Mouse (Mus musculus) lung, embryonic 16.5 days (tissue): Measurements from ENCODE around the gene Lfng. TPM values are rescaled to one million over a fixed set of nuclear protein-coding genes. Genes with fewer than 3 reads are reported as not detected.

Experiments
- ATAC-seq: fragments of 200-750 bp; cut with Nextera tagmentation; 2 replicates; pipeline ENCODE4 v1.8.0; 2017; ENCODE audit warnings: low read depth, mild to moderate bottlenecking, moderate library complexity
- H3K27ac ChIP-seq: fragments of 300-500 bp; sonication (generic); 2 replicates; pipeline ENCODE4 v1.5.1; 2014; ENCODE audit warnings: mild to moderate bottlenecking, control low read depth, low read length
- H3K27me3 ChIP-seq: fragments of 300-500 bp; sonication (generic); 2 replicates; pipeline ENCODE4 v1.6.1; 2014; ENCODE audit warnings: low read depth, low read length, mixed read lengths; ENCODE audit not compliant: control insufficient read depth, insufficient read depth
- H3K36me3 ChIP-seq: fragments of 300-500 bp; sonication (generic); 2 replicates; pipeline ENCODE4 v1.6.1; 2014; ENCODE audit warnings: low read length; ENCODE audit not compliant: control insufficient read depth, insufficient read depth
- H3K4me1 ChIP-seq: fragments of 300-500 bp; sonication (generic); replicated peaks from 2 replicates; pipeline ENCODE4 v1.6.1; 2014; ENCODE audit warnings: low read length, mixed read lengths; ENCODE audit not compliant: control insufficient read depth, insufficient read depth
- H3K4me2 ChIP-seq: fragments of 300-500 bp; sonication (generic); 2 replicates; pipeline ENCODE4 v1.6.1; 2014; ENCODE audit warnings: low read depth, low read length, control low read depth
- H3K4me3 ChIP-seq: fragments of 300-500 bp; sonication (generic); 2 replicates; pipeline ENCODE4 v1.5.1; 2014; ENCODE audit warnings: mild to moderate bottlenecking, low read length, control low read depth
- H3K9ac ChIP-seq: fragments of 300-500 bp; sonication (generic); 2 replicates; pipeline ENCODE4 v1.6.1; 2014; ENCODE audit warnings: low read length, control low read depth
- H3K9me3 ChIP-seq: fragments of 300-500 bp; sonication (generic); 2 replicates; pipeline ENCODE4 v1.6.1; 2016; ENCODE audit warnings: low read length; ENCODE audit not compliant: control insufficient read depth
- WGBS: fragments of 180-500 bp; shearing (Covaris S2); extraction: QIAGEN DNeasy Blood & Tissue Kit; methylation state at CpG from one replicate; pipeline ENCODE4 v1.1.7; 2014; 5-methylcytosine and 5-hydroxymethylcytosine counted together
- polyA plus RNA-seq: library from polyadenylated mRNA; unstranded; fragments of >200 nt; fragmentation: Nextera tagmentation; extraction: Ambion mirVana; gene quantifications from 2 replicates; pipeline ENCODE4 v1.2.1, GENCODE M21; 2015

Lfng gene
- 24.9 and 25.8 TPM in 2 replicates for polyA plus RNA-seq

DNA sequence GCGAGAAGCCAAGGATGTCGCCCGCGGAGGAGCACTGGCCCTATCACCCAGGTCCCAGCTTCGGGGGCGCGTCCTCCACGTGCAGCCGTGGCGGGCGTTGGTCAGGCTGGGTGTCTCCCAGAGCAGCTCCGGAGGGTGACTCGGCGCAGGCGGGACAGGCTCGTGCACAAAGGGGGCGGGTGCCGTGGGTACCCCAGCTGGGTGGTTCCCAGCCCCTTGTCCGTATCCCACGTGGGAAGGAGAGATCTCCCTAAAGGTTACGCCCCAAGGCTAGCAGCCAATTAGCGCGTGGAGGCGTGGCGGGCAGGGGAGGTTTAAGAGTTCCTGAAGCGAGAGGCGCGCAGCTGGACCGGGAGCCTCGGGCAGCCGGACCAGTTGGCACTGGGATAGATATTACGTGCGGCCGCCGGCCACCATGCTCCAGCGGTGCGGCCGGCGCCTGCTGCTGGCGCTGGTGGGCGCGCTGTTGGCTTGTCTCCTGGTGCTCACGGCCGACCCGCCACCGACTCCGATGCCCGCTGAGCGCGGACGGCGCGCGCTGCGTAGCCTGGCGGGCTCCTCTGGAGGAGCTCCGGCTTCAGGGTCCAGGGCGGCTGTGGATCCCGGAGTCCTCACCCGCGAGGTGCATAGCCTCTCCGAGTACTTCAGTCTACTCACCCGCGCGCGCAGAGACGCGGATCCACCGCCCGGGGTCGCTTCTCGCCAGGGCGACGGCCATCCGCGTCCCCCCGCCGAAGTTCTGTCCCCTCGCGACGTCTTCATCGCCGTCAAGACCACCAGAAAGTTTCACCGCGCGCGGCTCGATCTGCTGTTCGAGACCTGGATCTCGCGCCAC lies at the start of gene Lfng:
Lfng (plus strand) TSS at position 320 of the 835 bp plus-strand sequence.
- peak within 1 kb of the TSS; percentile 73 for H3K4me3 ChIP-seq
- peak; percentile 60 for ATAC-seq
- H3K9ac ChIP-seq, result peak within 1 kb of the TSS; percentile 83
- no peaks in the 10 kb centered on the region for H3K9me3 ChIP-seq
- whole genome bisulfite sequencing, result under 1% methylated on average over 91 of the region's 91 CpGs
- H3K4me1 ChIP-seq, result peaks cover 44% of the 10 kb centered on the region
- H3K27me3 ChIP-seq, result peaks cover 25% of the 10 kb centered on the region
- peak within 1 kb of the TSS; percentile 99 for H3K27ac ChIP-seq
- H3K4me2 ChIP-seq, result peak within 1 kb of the TSS; percentile 85
- no peaks in the 10 kb centered on the region for H3K36me3 ChIP-seq

DNA sequence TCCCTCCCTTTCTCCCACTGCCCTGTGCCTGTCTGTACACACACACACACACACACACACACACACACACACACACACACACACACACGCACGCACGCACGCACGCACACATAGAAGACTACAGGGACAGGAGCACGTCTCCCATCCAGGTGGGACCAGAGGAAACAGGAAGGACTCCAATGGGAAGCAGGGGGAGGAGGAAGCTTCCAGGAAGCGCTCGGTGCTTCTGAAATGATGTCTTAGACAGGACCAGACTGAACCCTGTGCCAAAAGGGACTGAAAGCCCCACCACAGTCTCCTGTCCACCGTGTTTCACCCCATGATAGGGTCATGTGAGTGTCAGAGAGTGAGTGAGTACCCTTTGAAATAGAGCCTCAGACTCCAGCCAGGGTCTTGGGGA lies 44.5 kb upstream of the Lfng start:
- no peak overlapping the region for H3K4me2 ChIP-seq
- H3K27me3 ChIP-seq, result no peaks in the 10 kb centered on the region
- no peaks in the 10 kb centered on the region for H3K36me3 ChIP-seq
- no peak overlapping the region for H3K4me3 ChIP-seq
- H3K9me3 ChIP-seq, result no peaks in the 10 kb centered on the region
- H3K9ac ChIP-seq, result no peak overlapping the region
- H3K27ac ChIP-seq, result no peak overlapping the region
- peaks cover 8% of the 10 kb centered on the region; the same call in 1 of the 2 replicates for H3K4me1 ChIP-seq
- no peak for ATAC-seq
- WGBS, result 62% methylated on average over 8 of the region's 9 CpGs

DNA sequence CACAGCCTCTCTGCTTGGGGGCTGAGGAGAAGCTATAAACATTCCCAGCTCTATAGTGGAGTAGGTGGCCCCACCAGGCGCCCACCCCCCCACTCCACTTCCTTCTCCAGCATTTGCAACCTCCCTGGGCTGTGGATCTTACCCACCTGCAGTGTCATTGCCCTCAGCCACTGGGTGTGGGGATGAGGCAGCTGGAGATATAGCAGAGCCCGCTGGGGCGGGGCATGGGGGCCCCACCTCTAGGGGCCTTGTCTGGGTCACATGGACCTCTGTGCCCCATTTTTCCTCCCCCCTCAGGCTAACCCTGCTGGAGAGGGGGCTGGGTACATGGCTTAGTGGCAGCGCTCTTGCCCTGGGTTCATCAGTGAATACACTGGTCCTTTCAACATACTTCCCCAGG lies 42.2 kb upstream of the Lfng start, which contains the start of gene Grifin:
Grifin (minus strand) TSS at position 176 of the 400 bp plus-strand sequence.
- H3K4me1 ChIP-seq, result peaks cover 14% of the 10 kb centered on the region
- no peaks in the 10 kb centered on the region for H3K36me3 ChIP-seq
- no peak within 1 kb of the TSS for H3K27ac ChIP-seq
- ATAC-seq, result no peak
- H3K9ac ChIP-seq, result no peak within 1 kb of the TSS
- WGBS, result 69% methylated on average over 4 of the region's 4 CpGs
- H3K4me2 ChIP-seq, result no peak within 1 kb of the TSS
- no peak within 1 kb of the TSS for H3K4me3 ChIP-seq
- no peaks in the 10 kb centered on the region for H3K9me3 ChIP-seq
- no peaks in the 10 kb centered on the region for H3K27me3 ChIP-seq

DNA sequence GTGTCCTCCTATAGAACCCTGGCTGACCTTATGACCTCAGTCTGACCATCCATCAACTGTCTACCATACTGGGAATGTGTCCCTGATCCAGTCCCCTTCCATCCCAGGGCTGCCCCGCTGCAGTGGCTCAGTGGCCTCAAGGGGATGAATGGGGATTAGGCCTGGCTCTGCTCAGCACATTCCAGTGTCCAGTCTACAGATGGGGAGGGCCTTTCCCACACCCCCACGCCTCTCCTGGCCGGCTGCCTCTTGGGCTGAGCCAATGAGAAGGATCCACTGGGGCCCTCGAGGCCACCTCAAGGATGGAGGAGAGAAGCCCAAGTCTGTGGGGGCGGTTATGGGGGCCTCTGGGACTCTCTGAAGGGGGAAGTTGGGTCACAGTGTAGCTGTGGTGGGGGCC lies 41.7 kb upstream of the Lfng start:
- Histone ChIP-seq H3K9ac (no peak overlapping the region), H3K27me3 (no peaks in the 10 kb centered on the region), H3K4me1 (peaks cover 14% of the 10 kb centered on the region), H3K36me3 (no peaks in the 10 kb centered on the region), H3K27ac (no peak overlapping the region), H3K4me2 (no peak overlapping the region), H3K4me3 (no peak overlapping the region), H3K9me3 (no peaks in the 10 kb centered on the region)
- 37% methylated on average over 5 of the region's 5 CpGs for WGBS
- peak; percentile 60 for ATAC-seq

DNA sequence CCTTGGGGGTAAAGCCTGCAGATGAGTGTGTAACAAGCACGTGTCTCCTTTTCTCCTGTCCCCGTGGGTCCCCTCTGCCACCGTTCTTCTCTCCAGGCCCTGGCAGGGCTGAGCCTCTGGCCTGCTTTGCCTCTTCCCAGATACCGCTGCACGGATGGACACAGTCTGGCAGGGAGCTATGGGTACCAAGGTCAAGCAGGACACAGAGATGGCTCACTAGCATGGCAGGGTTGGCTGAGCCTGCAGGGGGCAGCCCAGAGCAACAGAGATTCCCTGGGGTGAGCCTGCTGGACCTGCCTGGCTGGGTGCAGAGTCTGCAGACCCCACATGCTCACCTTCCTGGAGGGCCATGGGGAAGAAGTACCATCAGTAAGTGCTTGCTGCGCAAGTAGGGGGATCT lies 41.3 kb upstream of the Lfng start:
- Histone ChIP-seq H3K27ac (no peak overlapping the region), H3K4me1 (peaks cover 14% of the 10 kb centered on the region), H3K4me3 (no peak overlapping the region), H3K9me3 (no peaks in the 10 kb centered on the region), H3K4me2 (no peak overlapping the region), H3K36me3 (no peaks in the 10 kb centered on the region), H3K27me3 (no peaks in the 10 kb centered on the region), H3K9ac (no peak overlapping the region)
- ATAC-seq, result peak; percentile 31; the same call in 1 of the 2 replicates
- 58% methylated on average over 6 of the region's 6 CpGs for WGBS

DNA sequence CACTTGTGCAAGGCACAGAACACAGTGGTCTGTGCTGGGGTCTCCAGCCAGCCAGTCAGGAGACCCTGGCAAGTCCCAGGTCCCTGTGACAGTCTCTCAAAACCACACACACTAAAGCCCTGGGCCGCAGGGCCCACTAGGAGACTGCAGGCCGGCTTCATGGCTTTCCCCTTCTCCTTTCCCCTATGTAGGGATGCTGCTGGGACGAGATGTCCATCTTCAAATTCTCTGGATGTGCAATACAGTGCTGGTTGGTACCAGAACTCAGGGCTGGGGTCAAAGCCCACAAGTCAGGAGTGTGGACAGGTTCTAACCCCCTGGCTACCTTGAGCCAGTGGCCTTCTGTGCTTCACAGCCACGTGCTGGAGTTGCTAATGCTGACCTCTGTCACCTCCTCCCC lies 40.8 kb upstream of the Lfng start:
- no peaks in the 10 kb centered on the region for H3K9me3 ChIP-seq
- 68% methylated on average over 4 of the region's 4 CpGs for WGBS
- H3K4me1 ChIP-seq, result peaks cover 14% of the 10 kb centered on the region
- H3K36me3 ChIP-seq, result no peaks in the 10 kb centered on the region
- H3K27ac ChIP-seq, result no peak overlapping the region
- H3K4me2 ChIP-seq, result no peak overlapping the region
- H3K9ac ChIP-seq, result no peak overlapping the region
- no peak overlapping the region for H3K4me3 ChIP-seq
- no peak for ATAC-seq
- no peaks in the 10 kb centered on the region for H3K27me3 ChIP-seq

DNA sequence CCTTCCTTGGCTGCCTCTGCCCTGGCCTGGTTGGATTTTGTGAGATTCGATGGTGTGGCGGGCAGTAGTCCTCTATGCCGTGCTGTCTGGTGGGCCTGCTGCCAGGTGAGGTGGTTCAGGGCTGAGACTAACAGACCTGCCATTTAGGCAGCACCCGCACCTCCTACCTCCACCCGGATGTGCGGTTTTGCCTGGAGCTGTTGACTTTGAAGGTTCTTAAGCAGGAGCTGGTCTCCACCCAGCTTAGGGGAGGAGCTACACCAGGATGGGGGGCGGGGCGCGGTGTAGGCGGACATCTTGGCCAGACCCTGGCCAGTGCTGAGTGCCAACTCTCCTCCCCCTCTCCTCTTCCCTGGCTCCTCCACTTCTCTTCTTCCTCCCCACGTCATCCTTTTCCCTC lies 39.8 kb upstream of the Lfng start:
- no peak overlapping the region for H3K4me3 ChIP-seq
- no peak overlapping the region for H3K27ac ChIP-seq
- no peaks in the 10 kb centered on the region for H3K9me3 ChIP-seq
- WGBS, result 35% methylated on average over 11 of the region's 11 CpGs
- peaks cover 14% of the 10 kb centered on the region for H3K4me1 ChIP-seq
- H3K27me3 ChIP-seq, result no peaks in the 10 kb centered on the region
- peak; percentile 56; the same call in 1 of the 2 replicates for ATAC-seq
- H3K4me2 ChIP-seq, result no peak overlapping the region
- H3K36me3 ChIP-seq, result no peaks in the 10 kb centered on the region
- H3K9ac ChIP-seq, result peak overlapping the region; percentile 4; the same call in 1 of the 2 replicates

DNA sequence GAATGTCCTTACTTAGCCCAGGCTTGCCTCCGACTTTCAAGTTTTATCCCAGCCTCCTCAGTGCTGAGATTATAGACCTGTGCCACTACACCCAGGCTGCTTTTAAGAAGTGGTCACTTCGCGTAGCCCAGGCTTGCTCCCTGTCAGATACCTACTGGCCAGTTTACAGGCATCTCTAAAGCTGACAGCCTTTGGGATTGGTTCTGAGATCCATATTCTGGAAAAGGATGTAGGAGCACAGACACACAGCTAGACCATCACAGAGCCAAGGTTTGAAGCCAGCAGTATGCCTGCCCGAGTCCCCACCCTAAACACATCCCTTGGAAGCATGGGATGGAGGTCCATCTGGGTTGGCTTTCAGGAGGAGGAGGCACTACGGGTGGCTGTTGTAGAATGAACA lies 39.4 kb upstream of the Lfng start:
- H3K27ac ChIP-seq, result no peak overlapping the region
- H3K36me3 ChIP-seq, result no peaks in the 10 kb centered on the region
- no peak for ATAC-seq
- no peaks in the 10 kb centered on the region for H3K9me3 ChIP-seq
- H3K4me2 ChIP-seq, result no peak overlapping the region
- no peak overlapping the region for H3K4me3 ChIP-seq
- WGBS, result 89% methylated on average over 5 of the region's 5 CpGs
- no peak overlapping the region for H3K9ac ChIP-seq
- H3K4me1 ChIP-seq, result peaks cover 14% of the 10 kb centered on the region
- no peaks in the 10 kb centered on the region for H3K27me3 ChIP-seq

DNA sequence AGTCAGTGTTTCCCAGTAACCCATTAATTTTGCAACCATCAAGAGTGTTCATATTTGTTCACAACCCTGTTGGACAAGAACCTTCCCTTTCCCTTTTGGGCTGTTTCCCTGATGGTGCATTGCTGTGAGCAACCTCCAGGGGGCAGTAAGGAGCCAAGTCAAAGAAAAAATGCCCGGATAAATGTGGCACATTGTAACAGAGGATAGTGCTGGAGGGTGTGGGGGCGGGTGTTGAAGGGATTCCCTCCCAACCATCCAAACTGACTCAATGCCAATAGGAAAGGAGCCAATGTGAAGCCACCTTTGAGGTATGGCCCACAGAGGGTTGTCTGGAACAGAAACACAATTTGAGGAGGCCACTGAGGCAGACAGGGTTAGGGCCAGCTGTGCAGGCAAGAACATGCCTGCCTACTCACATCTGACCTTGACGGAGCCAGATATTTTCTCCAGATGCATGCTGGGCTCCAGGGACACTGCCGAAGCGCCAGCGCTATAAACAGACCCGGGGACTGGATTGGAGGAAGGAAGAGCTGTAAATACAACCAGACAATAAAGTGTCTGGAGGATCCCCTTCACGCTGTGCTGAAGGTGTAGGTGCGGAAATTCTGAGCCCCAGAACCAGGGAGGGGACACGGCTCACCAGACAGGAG lies 38.7 kb upstream of the Lfng start:
- H3K4me3 ChIP-seq, result no peak overlapping the region
- 42% methylated on average over 10 of the region's 10 CpGs for WGBS
- no peaks in the 10 kb centered on the region for H3K27me3 ChIP-seq
- no peak overlapping the region for H3K27ac ChIP-seq
- peak; percentile 42 for ATAC-seq
- H3K4me1 ChIP-seq, result peaks cover 14% of the 10 kb centered on the region
- no peak overlapping the region; the same call in 1 of the 2 replicates for H3K4me2 ChIP-seq
- no peaks in the 10 kb centered on the region for H3K36me3 ChIP-seq
- H3K9me3 ChIP-seq, result no peaks in the 10 kb centered on the region
- H3K9ac ChIP-seq, result no peak overlapping the region
